Mouse (Mus musculus) spleen, adult 2 months (tissue): Measurements from ENCODE around the gene Lfng.

Source experiments
- CTCF ChIP-seq: fragments of 200-500 bp; IDR thresholded peaks from 2 replicates; pipeline ENCODE4 v1.5.1; 2011; ENCODE audit warnings: mild to moderate bottlenecking, inconsistent platforms; ENCODE audit not compliant: insufficient read depth, insufficient read length, insufficient replicate concordance; ENCODE audit errors: extremely low read depth
- POLR2A ChIP-seq: fragments of 200-500 bp; IDR thresholded peaks from 2 replicates; pipeline ENCODE4 v1.6.1; 2011; ENCODE audit warnings: low read depth, low read length, inconsistent platforms

GRCm38 (mm10) chr5:140651231-140651630 is 44.1 kb downstream of the Lfng start:
- TF ChIP-seq POLR2A: no peak
- no peak for TF ChIP-seq CTCF
